Mouse (Mus musculus): Measurements from ENCODE around the gene Naaladl2. TPM values are rescaled to one million over a fixed set of nuclear protein-coding genes. Genes with fewer than 3 reads are reported as not detected.

Naaladl2 gene
- polyA plus RNA-seq, 1 experiment from 2014 or later: 3.8 TPM

GRCm38 (mm10) chr3:24663749-24664148 lies 480.3 kb downstream of the Naaladl2 start:
- H3K9ac ChIP-seq: no peak overlapping the region
- no peak overlapping the region for H3K4me3 ChIP-seq (replicated peaks)
- H3K4me1 ChIP-seq: no peaks in the 10 kb centered on the region
- H3K27me3 ChIP-seq: no peaks in the 10 kb centered on the region
- H3K4me2 ChIP-seq: no peak overlapping the region
- H3K9me3 ChIP-seq (replicated peaks): no peaks in the 10 kb centered on the region
- H3K36me3 ChIP-seq: no peaks in the 10 kb centered on the region
- no peak for ATAC-seq (replicated peaks; ENCODE audit: low FRiP score)
- H3K27ac ChIP-seq: no peak overlapping the region

DNA sequence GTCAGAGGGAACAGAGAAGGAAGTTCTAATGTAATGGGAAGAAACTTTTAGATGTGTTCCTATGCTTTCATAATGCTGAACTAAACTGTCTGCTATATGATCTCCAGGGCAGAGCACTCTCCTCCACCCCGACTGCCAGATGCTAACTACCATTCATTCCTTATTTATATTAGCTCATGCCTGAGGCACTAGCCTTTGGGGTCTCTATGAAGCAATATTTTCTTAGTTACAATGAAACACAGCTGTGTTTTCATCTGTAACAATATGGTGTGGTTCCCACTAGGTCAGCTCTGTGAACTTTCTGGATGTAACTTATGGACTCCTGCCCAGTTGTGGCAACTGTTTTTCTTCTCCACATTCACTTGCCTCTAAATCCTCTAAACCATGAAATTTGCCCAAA lies 514.0 kb downstream of the Naaladl2 start:
- Histone ChIP-seq H3K27ac (no peak overlapping the region), H3K9me3 (replicated peaks) (no peaks in the 10 kb centered on the region), H3K4me2 (no peak overlapping the region), H3K9ac (no peak overlapping the region), H3K4me3 (replicated peaks) (no peak overlapping the region), H3K36me3 (no peaks in the 10 kb centered on the region), H3K4me1 (no peaks in the 10 kb centered on the region), H3K27me3 (no peaks in the 10 kb centered on the region)
- WGBS: 10% methylated on average over 1 of the region's 1 CpGs
- ATAC-seq (replicated peaks; ENCODE audit: low FRiP score): 0 out of 2 replicates have a peak, but pooled peaks have one; percentile 40

- H3K9ac ChIP-seq: no peak overlapping the region
- no peak for ATAC-seq (replicated peaks; ENCODE audit: low FRiP score)
- H3K9me3 ChIP-seq (replicated peaks): no peaks in the 10 kb centered on the region
- H3K27ac ChIP-seq: no peak overlapping the region
- no peak overlapping the region for H3K4me2 ChIP-seq
- H3K27me3 ChIP-seq: no peaks in the 10 kb centered on the region
- H3K4me3 ChIP-seq (replicated peaks): no peak overlapping the region
- H3K4me1 ChIP-seq: no peaks in the 10 kb centered on the region
- H3K36me3 ChIP-seq: no peaks in the 10 kb centered on the region
Observed at GRCm38 (mm10) chr3:24605485-24605884, 538.6 kb downstream of the Naaladl2 start.

DNA sequence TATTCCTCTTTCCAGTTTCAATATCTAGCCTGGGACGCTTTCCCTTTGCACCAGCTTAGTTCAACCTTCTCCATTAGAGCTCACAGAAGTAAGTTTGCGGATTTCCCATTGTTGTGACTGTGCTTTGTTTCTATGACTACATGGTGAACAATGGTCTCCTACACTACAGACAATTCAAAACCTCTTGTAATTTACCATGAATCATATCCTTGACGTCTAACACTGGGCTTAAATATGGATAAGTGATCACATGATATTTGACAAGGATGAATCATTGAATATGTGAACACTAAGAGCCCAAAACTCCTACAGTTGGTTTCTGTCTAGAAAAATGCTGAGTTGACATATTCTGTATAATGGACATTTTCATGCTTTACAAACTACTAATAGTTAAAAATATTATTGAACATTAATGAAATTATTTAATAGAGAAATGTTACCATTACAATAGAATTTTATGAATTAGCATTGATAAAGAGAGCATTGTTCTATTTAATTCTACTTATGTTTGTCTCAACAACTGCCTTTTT lies 539.2 kb downstream of the Naaladl2 start:
- ATAC-seq (replicated peaks; ENCODE audit: low FRiP score): no peak
- Histone ChIP-seq H3K4me1 (no peaks in the 10 kb centered on the region), H3K27ac (no peak overlapping the region), H3K27me3 (no peaks in the 10 kb centered on the region), H3K4me3 (replicated peaks) (no peak overlapping the region), H3K4me2 (no peak overlapping the region), H3K9ac (no peak overlapping the region), H3K36me3 (no peaks in the 10 kb centered on the region), H3K9me3 (replicated peaks) (no peaks in the 10 kb centered on the region)
- WGBS: 91% methylated on average over 3 of the region's 3 CpGs

DNA sequence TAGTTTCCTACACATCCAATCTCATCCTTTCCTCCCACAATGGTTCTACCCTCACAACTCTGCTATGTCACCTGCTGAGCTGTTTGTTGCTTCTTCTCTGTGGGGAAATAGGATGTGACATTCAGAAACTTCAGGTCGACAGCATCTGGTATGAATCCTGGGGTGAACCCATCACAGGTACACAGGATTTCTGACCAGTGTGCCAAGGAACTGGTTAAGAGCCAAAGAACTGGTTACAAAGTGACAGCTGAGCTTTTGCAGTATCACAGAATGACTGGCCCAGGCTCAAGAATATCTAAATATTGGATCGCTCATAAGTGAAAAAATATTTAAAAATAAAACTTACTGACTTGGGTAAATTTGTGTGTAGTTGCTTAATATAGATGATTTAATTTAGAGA lies 548.6 kb downstream of the Naaladl2 start:
- H3K9me3 ChIP-seq (replicated peaks): no peaks in the 10 kb centered on the region
- H3K36me3 ChIP-seq: no peaks in the 10 kb centered on the region
- 75% methylated on average over 2 of the region's 2 CpGs for WGBS
- no peaks in the 10 kb centered on the region for H3K27me3 ChIP-seq
- no peak for ATAC-seq (replicated peaks; ENCODE audit: low FRiP score)
- H3K9ac ChIP-seq: no peak overlapping the region
- H3K4me1 ChIP-seq: no peaks in the 10 kb centered on the region
- no peak overlapping the region for H3K27ac ChIP-seq
- no peak overlapping the region for H3K4me3 ChIP-seq (replicated peaks)
- no peak overlapping the region for H3K4me2 ChIP-seq

DNA sequence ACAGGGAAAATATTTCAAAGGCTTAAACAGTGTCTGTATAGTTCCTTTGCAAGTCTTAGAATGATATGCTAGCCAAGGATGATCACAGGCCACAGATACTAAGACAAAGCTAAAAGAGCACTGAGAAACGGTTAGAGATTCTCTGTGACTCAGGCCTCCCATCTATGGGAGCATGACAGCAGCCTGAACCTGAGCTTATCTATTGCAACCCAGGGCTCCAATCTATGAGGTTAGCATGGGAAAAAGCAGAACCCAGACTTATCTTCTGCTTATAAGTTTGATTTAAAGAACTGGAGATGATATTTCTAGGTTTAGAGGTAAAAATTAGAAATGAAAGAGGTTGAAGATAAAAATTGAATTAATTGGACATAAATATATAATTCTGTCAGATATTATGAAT lies 587.4 kb downstream of the Naaladl2 start:
- Histone ChIP-seq H3K4me2 (no peak overlapping the region), H3K27ac (no peak overlapping the region), H3K4me3 (replicated peaks) (no peak overlapping the region), H3K9ac (no peak overlapping the region), H3K27me3 (no peaks in the 10 kb centered on the region), H3K9me3 (replicated peaks) (no peaks in the 10 kb centered on the region), H3K4me1 (no peaks in the 10 kb centered on the region), H3K36me3 (no peaks in the 10 kb centered on the region)
- no peak for ATAC-seq (replicated peaks; ENCODE audit: low FRiP score)
- 97% methylated on average over 1 of the region's 1 CpGs for WGBS

GRCm38 (mm10) chr3:24553701-24554100 lies 590.4 kb downstream of the Naaladl2 start:
- H3K4me1 ChIP-seq: no peaks in the 10 kb centered on the region
- H3K27me3 ChIP-seq: no peaks in the 10 kb centered on the region
- ATAC-seq (replicated peaks; ENCODE audit: low FRiP score): no peak
- no peak overlapping the region for H3K4me2 ChIP-seq
- WGBS: 79% methylated on average over 5 of the region's 5 CpGs
- no peaks in the 10 kb centered on the region for H3K9me3 ChIP-seq (replicated peaks)
- no peak overlapping the region for H3K9ac ChIP-seq
- no peak overlapping the region for H3K27ac ChIP-seq
- H3K4me3 ChIP-seq (replicated peaks): no peak overlapping the region
- no peaks in the 10 kb centered on the region for H3K36me3 ChIP-seq

- ATAC-seq (replicated peaks; ENCODE audit: low FRiP score): no peak
- 73% methylated on average over 2 of the region's 2 CpGs for WGBS
- no peak overlapping the region for H3K4me3 ChIP-seq (replicated peaks)
- no peak overlapping the region for H3K9ac ChIP-seq
- no peak overlapping the region for H3K27ac ChIP-seq
- no peak overlapping the region for H3K4me2 ChIP-seq
- no peaks in the 10 kb centered on the region for H3K9me3 ChIP-seq (replicated peaks)
- H3K27me3 ChIP-seq: no peaks in the 10 kb centered on the region
- no peaks in the 10 kb centered on the region for H3K36me3 ChIP-seq
- H3K4me1 ChIP-seq: no peaks in the 10 kb centered on the region
Observed at GRCm38 (mm10) chr3:24552631-24553030, 591.4 kb downstream of the Naaladl2 start.

DNA sequence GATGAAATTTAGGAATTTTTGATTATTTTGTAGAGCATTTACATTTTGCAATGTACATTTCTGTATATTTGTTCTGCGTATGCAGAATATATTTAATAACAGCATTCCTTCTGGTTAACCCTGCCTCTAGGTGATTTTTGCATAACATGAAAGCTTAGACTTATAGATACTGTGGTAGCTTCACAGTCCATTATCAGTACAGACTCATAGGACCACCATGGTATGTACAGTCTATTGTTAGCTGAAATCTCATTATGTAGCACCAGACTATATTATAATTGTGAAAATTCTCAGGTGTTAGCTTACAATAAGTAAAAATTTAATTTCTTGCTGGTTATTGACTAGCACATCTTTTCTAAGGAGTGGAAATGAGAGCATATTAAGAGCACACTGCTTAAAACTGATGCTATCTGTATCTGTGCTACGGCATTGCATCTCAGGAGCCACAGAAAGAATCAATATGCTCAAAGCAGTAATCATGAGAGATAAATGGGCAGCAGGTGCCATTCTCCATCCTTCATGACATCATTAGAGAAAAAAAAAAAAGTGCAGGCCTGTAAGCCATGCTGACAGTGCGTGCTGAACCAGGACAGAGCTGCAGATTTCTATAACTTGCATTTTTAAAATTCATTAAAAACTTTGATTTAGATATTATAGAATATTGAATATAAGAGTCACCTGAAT lies 610.1 kb downstream of the Naaladl2 start:
- 93% methylated on average over 3 of the region's 3 CpGs for WGBS
- no peaks in the 10 kb centered on the region for H3K9me3 ChIP-seq (replicated peaks)
- no peak overlapping the region for H3K4me2 ChIP-seq
- H3K36me3 ChIP-seq: no peaks in the 10 kb centered on the region
- H3K27ac ChIP-seq: no peak overlapping the region
- H3K4me3 ChIP-seq (replicated peaks): no peak overlapping the region
- no peaks in the 10 kb centered on the region for H3K4me1 ChIP-seq
- H3K27me3 ChIP-seq: no peaks in the 10 kb centered on the region
- ATAC-seq (replicated peaks; ENCODE audit: low FRiP score): no peak
- H3K9ac ChIP-seq: no peak overlapping the region

DNA sequence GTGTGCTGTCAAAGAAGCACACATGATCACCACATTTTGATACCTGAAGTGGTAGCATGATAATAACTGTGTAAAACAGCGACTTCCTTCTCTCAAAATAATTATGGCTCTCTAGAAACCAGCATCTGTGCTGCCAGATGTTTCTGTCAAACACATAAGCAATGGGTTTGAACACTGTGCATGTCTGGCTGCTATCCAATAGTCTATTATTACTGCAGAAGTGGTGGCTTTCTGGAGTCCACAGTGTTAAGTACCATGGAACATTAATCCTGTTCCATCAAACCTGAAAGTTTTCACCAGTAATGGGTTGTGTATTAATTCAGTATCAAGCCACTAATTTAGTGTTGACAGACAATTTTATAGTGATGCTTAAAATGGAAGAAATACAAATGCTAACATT lies 629.1 kb downstream of the Naaladl2 start:
- H3K9me3 ChIP-seq (replicated peaks): no peaks in the 10 kb centered on the region
- H3K9ac ChIP-seq: no peak overlapping the region
- no peak overlapping the region for H3K27ac ChIP-seq
- H3K4me1 ChIP-seq: no peaks in the 10 kb centered on the region
- ATAC-seq (replicated peaks; ENCODE audit: low FRiP score): 0 out of 2 replicates have a peak, but pooled peaks have one; percentile 33
- no peaks in the 10 kb centered on the region for H3K36me3 ChIP-seq
- H3K4me3 ChIP-seq (replicated peaks): no peak overlapping the region
- WGBS: 30% methylated on average over 1 of the region's 1 CpGs
- H3K27me3 ChIP-seq: no peaks in the 10 kb centered on the region
- H3K4me2 ChIP-seq: no peak overlapping the region

GRCm38 (mm10) chr3:24486456-24487112 lies 657.5 kb downstream of the Naaladl2 start:
- no peaks in the 10 kb centered on the region for H3K36me3 ChIP-seq
- H3K4me2 ChIP-seq: no peak overlapping the region
- ATAC-seq (replicated peaks; ENCODE audit: low FRiP score): no peak
- H3K27me3 ChIP-seq: no peaks in the 10 kb centered on the region
- H3K9me3 ChIP-seq (replicated peaks): no peaks in the 10 kb centered on the region
- H3K4me1 ChIP-seq: no peaks in the 10 kb centered on the region
- WGBS: 65% methylated on average over 4 of the region's 4 CpGs
- no peak overlapping the region for H3K27ac ChIP-seq
- no peak overlapping the region for H3K9ac ChIP-seq
- no peak overlapping the region for H3K4me3 ChIP-seq (replicated peaks)

GRCm38 (mm10) chr3:24463941-24464340 lies 680.1 kb downstream of the Naaladl2 start:
- no peak for ATAC-seq (replicated peaks; ENCODE audit: low FRiP score)
- 90% methylated on average over 4 of the region's 4 CpGs for WGBS
- no peaks in the 10 kb centered on the region for H3K4me1 ChIP-seq

More at GRCm38 (mm10) chr3:24463941-24464340, 680.1 kb downstream of the Naaladl2 start:
- no peak overlapping the region for H3K27ac ChIP-seq
- no peak overlapping the region for H3K4me3 ChIP-seq (replicated peaks)
- H3K9me3 ChIP-seq (replicated peaks): no peaks in the 10 kb centered on the region
- H3K27me3 ChIP-seq: no peaks in the 10 kb centered on the region
- H3K4me2 ChIP-seq: no peak overlapping the region
- no peaks in the 10 kb centered on the region for H3K36me3 ChIP-seq
- no peak overlapping the region for H3K9ac ChIP-seq

Data from kidney, embryonic 15.5 days (tissue).